Mouse (Mus musculus) MEL (cell line): ENCODE measurements around the gene Hipk3. TPM values are rescaled to one million over a fixed set of nuclear protein-coding genes. Genes with fewer than 3 reads are reported as not detected.

Source experiments
- DNase-seq: peaks from one replicate; pipeline ENCODE4 v3.0.0; 2011; ENCODE audit warnings: low read depth, low spot score
- H3K27ac ChIP-seq: 2 replicates; pipeline ENCODE4 v1.5.1; 2012; ENCODE audit warnings: low read depth, mild to moderate bottlenecking, control low read depth, low read length, moderate library complexity; ENCODE audit not compliant: control insufficient read depth
- H3K27me3 ChIP-seq, 2 experiments: fragments of 150-350 bp in 1 of 2; sonication (generic) in 1 of 2; 2 replicates each; pipeline ENCODE4 v1.6.1; 2012; ENCODE audit warnings: low read length in 2 of 2, mild to moderate bottlenecking in 2 of 2, improper control_type of control experiment in 1 of 2, moderate library complexity in 1 of 2; ENCODE audit not compliant: insufficient read depth in 2 of 2, control insufficient read depth in 1 of 2
- H3K36me3 ChIP-seq, 2 experiments: 2 replicates each; pipeline ENCODE4 v1.6.1; 2012 to 2014; ENCODE audit warnings: low read length in 2 of 2, improper control_type of control experiment in 1 of 2, inconsistent platforms in 1 of 2, mild to moderate bottlenecking in 1 of 2; ENCODE audit not compliant: insufficient read depth in 2 of 2, control insufficient read depth in 1 of 2
- H3K4me1 ChIP-seq, 2 experiments: fragments of 150-350 bp in 1 of 2; sonication (generic) in 1 of 2; 2 replicates each; pipeline ENCODE4 v1.6.1; 2012; ENCODE audit warnings: low read length in 2 of 2, improper control_type of control experiment in 1 of 2, mild to moderate bottlenecking in 1 of 2; ENCODE audit not compliant: insufficient read depth in 2 of 2, control insufficient read depth in 1 of 2
- H3K4me3 ChIP-seq, 2 experiments: fragments of 150-350 bp in 1 of 2; sonication (generic) in 1 of 2; 2 replicates each; pipeline ENCODE4 v1.5.1; 2012; ENCODE audit warnings: low read depth in 2 of 2, low read length in 2 of 2, mild to moderate bottlenecking in 2 of 2, moderate library complexity in 2 of 2, control low read depth in 1 of 2, improper control_type of control experiment in 1 of 2; ENCODE audit not compliant: control insufficient read depth in 1 of 2, insufficient read depth in 1 of 2
- H3K79me2 ChIP-seq: 2 replicates; pipeline ENCODE4 v1.6.1; 2012; ENCODE audit warnings: mild to moderate bottlenecking, low read length, moderate library complexity; ENCODE audit not compliant: control insufficient read depth, poor library complexity, insufficient read depth
- H3K9ac ChIP-seq: 2 replicates; pipeline ENCODE4 v1.6.1; 2012; ENCODE audit warnings: low read depth, mild to moderate bottlenecking, control low read depth, low read length, moderate library complexity; ENCODE audit not compliant: control insufficient read depth, poor library complexity, severe bottlenecking
- H3K9me3 ChIP-seq: fragments of 150-350 bp; sonication (generic); replicated peaks from 2 replicates; pipeline ENCODE4 v1.6.1; 2012; ENCODE audit warnings: mild to moderate bottlenecking, low read length, improper control_type of control experiment, moderate library complexity; ENCODE audit not compliant: insufficient read depth
- BHLHE40 ChIP-seq: IDR thresholded peaks from 2 replicates; pipeline ENCODE4 v1.6.1; 2012; ENCODE audit warnings: low read depth, mild to moderate bottlenecking, inconsistent platforms, low read length, improper control_type of control experiment, borderline replicate concordance
- CHD1 ChIP-seq: IDR thresholded peaks from 2 replicates; pipeline ENCODE4 v1.6.1; 2012; ENCODE audit warnings: low read depth, mild to moderate bottlenecking, inconsistent platforms, low read length, improper control_type of control experiment
- CHD2 ChIP-seq: IDR thresholded peaks from 2 replicates; pipeline ENCODE4 v1.6.1; 2011; ENCODE audit warnings: low read length, improper control_type of control experiment
- CTCF ChIP-seq, 3 experiments: IDR thresholded peaks in 2 of 3; conservative IDR thresholded peaks in 1 of 3; 2 replicates each; pipeline ENCODE4 v1.5.1; 2011 to 2012; ENCODE audit warnings: low read length in 3 of 3, low read depth in 2 of 3, mild to moderate bottlenecking in 2 of 3, improper control_type of control experiment in 1 of 3, inconsistent platforms in 1 of 3, mixed read lengths in 1 of 3, moderate library complexity in 1 of 3; ENCODE audit not compliant: control insufficient read depth in 1 of 3, insufficient read depth in 1 of 3, poor library complexity in 1 of 3, severe bottlenecking in 1 of 3
- E2F4 ChIP-seq: IDR thresholded peaks from 2 replicates; pipeline ENCODE4 v1.6.1; 2011; ENCODE audit warnings: low read depth, low read length, improper control_type of control experiment, borderline replicate concordance
- ELF1 ChIP-seq: IDR thresholded peaks from 2 replicates; pipeline ENCODE4 v1.6.1; 2014; ENCODE audit warnings: low read depth, mild to moderate bottlenecking, inconsistent platforms, low read length, improper control_type of control experiment, moderate library complexity
- EP300 ChIP-seq, 2 experiments: IDR thresholded peaks; 2 replicates each; pipeline ENCODE4 v1.6.1; 2011; ENCODE audit warnings: improper control_type of control experiment in 2 of 2, low read length in 2 of 2, low read depth in 1 of 2, mild to moderate bottlenecking in 1 of 2
- ETS1 ChIP-seq: IDR thresholded peaks from 2 replicates; pipeline ENCODE4 v1.6.1; 2012; ENCODE audit warnings: low read depth, mild to moderate bottlenecking, inconsistent platforms, low read length, improper control_type of control experiment, moderate library complexity
- GABPA ChIP-seq: IDR thresholded peaks from 2 replicates; pipeline ENCODE4 v1.6.1; 2012; ENCODE audit warnings: low read depth, mild to moderate bottlenecking, inconsistent platforms, low read length, improper control_type of control experiment, moderate library complexity
- GATA1 ChIP-seq: IDR thresholded peaks from 2 replicates; pipeline ENCODE4 v1.6.1; 2011; ENCODE audit warnings: low read depth, low read length, improper control_type of control experiment
- HCFC1 ChIP-seq: IDR thresholded peaks from 2 replicates; pipeline ENCODE4 v1.6.1; 2012; ENCODE audit warnings: low read depth, mild to moderate bottlenecking, inconsistent platforms, low read length, improper control_type of control experiment, moderate library complexity
- KAT2A ChIP-seq: conservative IDR thresholded peaks from 2 replicates; pipeline ENCODE4 v1.6.1; 2012; ENCODE audit warnings: low read depth, low read length, improper control_type of control experiment, inconsistent platforms
- MAX ChIP-seq: IDR thresholded peaks from 2 replicates; pipeline ENCODE4 v1.6.1; 2011; ENCODE audit warnings: low read length, improper control_type of control experiment
- MXI1 ChIP-seq: IDR thresholded peaks from 2 replicates; pipeline ENCODE4 v1.6.1; 2011; ENCODE audit warnings: mild to moderate bottlenecking, low read depth, low read length, improper control_type of control experiment
- NELFE ChIP-seq: IDR thresholded peaks from 2 replicates; pipeline ENCODE4 v1.6.1; 2011; ENCODE audit warnings: low read depth, low read length, improper control_type of control experiment
- NRF1 ChIP-seq: IDR thresholded peaks from 2 replicates; pipeline ENCODE4 v1.6.1; 2014; ENCODE audit warnings: low read depth, mild to moderate bottlenecking, inconsistent platforms, low read length, improper control_type of control experiment, moderate library complexity; ENCODE audit not compliant: poor library complexity, insufficient read depth, severe bottlenecking
- POLR2A ChIP-seq, 2 experiments: IDR thresholded peaks; 2 replicates each; pipeline ENCODE4 v1.6.1; 2011 to 2012; ENCODE audit warnings: low read length in 2 of 2, mild to moderate bottlenecking in 2 of 2, control low read depth in 1 of 2, improper control_type of control experiment in 1 of 2, low read depth in 1 of 2, moderate library complexity in 1 of 2; ENCODE audit not compliant: control insufficient read depth in 1 of 2, insufficient read depth in 1 of 2, poor library complexity in 1 of 2
- RAD21 ChIP-seq: IDR thresholded peaks from 2 replicates; pipeline ENCODE4 v1.6.1; 2011; ENCODE audit warnings: mild to moderate bottlenecking, low read depth, low read length, improper control_type of control experiment
- RCOR1 ChIP-seq: IDR thresholded peaks from 2 replicates; pipeline ENCODE4 v1.6.1; 2012; ENCODE audit warnings: low read depth, mild to moderate bottlenecking, inconsistent platforms, low read length, improper control_type of control experiment
- SMC3 ChIP-seq: IDR thresholded peaks from 2 replicates; pipeline ENCODE4 v1.6.1; 2011; ENCODE audit warnings: low read depth, low read length, improper control_type of control experiment
- TAL1 ChIP-seq: IDR thresholded peaks from 2 replicates; pipeline ENCODE4 v1.6.1; 2012; ENCODE audit warnings: mild to moderate bottlenecking, inconsistent platforms, low read length, moderate library complexity, mixed read lengths
- TCF12 ChIP-seq: IDR thresholded peaks from 2 replicates; pipeline ENCODE4 v1.6.1; 2014; ENCODE audit warnings: low read depth, mild to moderate bottlenecking, inconsistent platforms, low read length, improper control_type of control experiment, moderate library complexity
- ZC3H11A ChIP-seq: IDR thresholded peaks from 2 replicates; pipeline ENCODE4 v1.6.1; 2012; ENCODE audit warnings: low read depth, mild to moderate bottlenecking, inconsistent platforms, low read length, improper control_type of control experiment
- ZKSCAN1 ChIP-seq: IDR thresholded peaks from 2 replicates; pipeline ENCODE4 v1.6.1; 2012; ENCODE audit warnings: low read depth, mild to moderate bottlenecking, inconsistent platforms, low read length, improper control_type of control experiment, moderate library complexity
- polyA plus RNA-seq, 2 experiments: library from polyadenylated mRNA; stranded (reverse) in 1 of 2; unstranded in 1 of 2; fragments of >175 nt in 1 of 2; fragments of >200 nt in 1 of 2; gene quantifications; 2 replicates each; pipeline versions ENCODE4 v1.2.1 to v1.2.4; 2012; ENCODE audit warnings: low replicate concordance in 2 of 2, low read depth in 1 of 2; ENCODE audit not compliant: insufficient read length in 2 of 2, insufficient read depth in 1 of 2, missing spikeins in 1 of 2
- total RNA-seq: library from RNA; depleted of rRNA; stranded (reverse); fragments of 300-350 nt; gene quantifications from 2 replicates; pipeline ENCODE4 v1.2.3, GENCODE M21; 2012

Hipk3 gene
- total and polyA plus RNA-seq, 3 experiments: 11.9 to 19.4 (median 17.0) TPM

DNA sequence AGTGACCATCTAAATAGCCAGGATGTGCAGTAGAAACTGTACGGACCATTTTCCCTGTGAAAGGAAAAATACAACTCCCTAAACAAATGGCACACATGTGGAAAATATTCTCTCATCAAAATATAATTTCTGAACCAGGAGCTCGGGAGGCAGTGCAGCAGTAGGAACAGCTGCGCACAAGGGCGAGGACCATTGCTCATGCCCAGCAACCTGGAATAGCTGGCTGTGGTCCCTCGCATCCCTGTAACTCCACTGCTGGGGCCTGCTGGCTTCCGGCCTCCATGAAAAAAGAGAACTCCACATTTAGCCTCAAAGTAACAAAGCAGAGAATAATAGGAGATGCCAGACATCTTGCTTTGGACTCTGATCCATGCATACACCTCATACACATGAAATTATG lies 22.2 kb downstream of the Hipk3 start:
- TF ChIP-seq ELF1: no peak
- TF ChIP-seq GABPA: no peak
- TF ChIP-seq NRF1: no peak
- no peak for TF ChIP-seq CTCF (IDR thresholded peaks at IDR 0.05 in 2 of 3, conservative IDR thresholded peaks at IDR 0.05 in 1 of 3; ENCODE audit: control insufficient read depth in 1 of 3, insufficient read depth in 1 of 3, low read depth in 2 of 3, low read length in 3 of 3, poor library complexity in 1 of 3, severe bottlenecking in 1 of 3)
- no peak for TF ChIP-seq HCFC1
- no peak for TF ChIP-seq TAL1
- no peak for DNase-seq
- no peaks in the 10 kb centered on the region for H3K4me1 ChIP-seq
- no peak overlapping the region for H3K27ac ChIP-seq
- H3K9me3 ChIP-seq: no peaks in the 10 kb centered on the region
- H3K4me3 ChIP-seq: no peak overlapping the region
- H3K27me3 ChIP-seq: no peaks in the 10 kb centered on the region
- H3K79me2 ChIP-seq: peaks cover 17% of the 10 kb centered on the region
- no peak overlapping the region for H3K9ac ChIP-seq
- H3K36me3 ChIP-seq: peaks cover 0 to 3% of the 10 kb centered on the region in 2 experiments; a peak in 2 of 4 replicates

GRCm38 (mm10) chr2:104471161-104471560 lies 23.1 kb downstream of the Hipk3 start:
- no peak overlapping the region for H3K4me3 ChIP-seq
- no peak overlapping the region for H3K27ac ChIP-seq
- TF ChIP-seq RAD21 (no peak), TCF12 (no peak), CHD1 (no peak), POLR2A (IDR thresholded peaks at IDR 0.05; ENCODE audit: control insufficient read depth in 1 of 2, insufficient read depth in 1 of 2, low read depth in 1 of 2, low read length in 2 of 2, poor library complexity in 1 of 2) (no peak), MXI1 (no peak), ELF1 (no peak), GATA1 (no peak), KAT2A (no peak), EP300 (IDR thresholded peaks at IDR 0.05; ENCODE audit: low read depth in 1 of 2, low read length in 2 of 2) (no peak), ZKSCAN1 (no peak), MAX (no peak)
- TF ChIP-seq, all 39 proteins: peak for 0
- H3K27me3 ChIP-seq: no peaks in the 10 kb centered on the region
- DNase-seq: no peak
- peaks cover 17% of the 10 kb centered on the region for H3K79me2 ChIP-seq
- H3K9ac ChIP-seq: no peak overlapping the region
- no peaks in the 10 kb centered on the region for H3K9me3 ChIP-seq
- peaks cover 3% of the 10 kb centered on the region in 2 experiments; a peak in 3 of 4 replicates for H3K36me3 ChIP-seq
- peaks cover 0 to 3% of the 10 kb centered on the region in 2 experiments; a peak in 1 of 4 replicates for H3K4me1 ChIP-seq

- Histone ChIP-seq H3K79me2 (peaks cover 18% of the 10 kb centered on the region), H3K27me3 (no peaks in the 10 kb centered on the region), H3K4me3 (no peak overlapping the region), H3K36me3 (peaks cover 3 to 5% of the 10 kb centered on the region in 2 experiments; a peak in 3 of 4 replicates), H3K4me1 (peaks cover 0 to 5% of the 10 kb centered on the region in 2 experiments; a peak in 1 of 4 replicates), H3K27ac (no peak overlapping the region), H3K9me3 (no peaks in the 10 kb centered on the region), H3K9ac (no peak overlapping the region)
- TF ChIP-seq GABPA (no peak), RAD21 (no peak), RCOR1 (no peak), SMC3 (no peak), CTCF (IDR thresholded peaks at IDR 0.05 in 2 of 3, conservative IDR thresholded peaks at IDR 0.05 in 1 of 3; ENCODE audit: control insufficient read depth in 1 of 3, insufficient read depth in 1 of 3, low read depth in 2 of 3, low read length in 3 of 3, poor library complexity in 1 of 3, severe bottlenecking in 1 of 3) (no peak), TCF12 (no peak), E2F4 (no peak), ELF1 (no peak), NELFE (no peak), TAL1 (no peak), ZC3H11A (no peak), CHD2 (no peak), CHD1 (no peak), BHLHE40 (no peak), EP300 (IDR thresholded peaks at IDR 0.05; ENCODE audit: low read depth in 1 of 2, low read length in 2 of 2) (no peak), ETS1 (no peak), POLR2A (IDR thresholded peaks at IDR 0.05; ENCODE audit: control insufficient read depth in 1 of 2, insufficient read depth in 1 of 2, low read depth in 1 of 2, low read length in 2 of 2, poor library complexity in 1 of 2) (no peak)
- DNase-seq: no peak
Observed at GRCm38 (mm10) chr2:104470536-104470935, 23.7 kb downstream of the Hipk3 start.
